Mouse (Mus musculus) hindbrain, embryonic 15.5 days (tissue): ENCODE data around the gene Hoxa5. TPM values are rescaled to one million over a fixed set of nuclear protein-coding genes. Genes with fewer than 3 reads are reported as not detected.

ENCODE experiments used
- ATAC-seq: fragments of 200-750 bp; cut with Nextera tagmentation; 2 replicates; pipeline ENCODE4 v1.8.0; 2017; ENCODE audit warnings: low read depth, moderate number of reproducible peaks, moderate TSS enrichment; ENCODE audit not compliant: low FRiP score
- H3K27ac ChIP-seq: fragments of 300-500 bp; sonication (generic); replicated peaks from 2 replicates; pipeline ENCODE4 v1.5.1; 2015; ENCODE audit warnings: mild to moderate bottlenecking, inconsistent platforms
- H3K27me3 ChIP-seq: fragments of 300-500 bp; sonication (generic); 2 replicates; pipeline ENCODE4 v1.6.1; 2015; ENCODE audit warnings: control low read depth, inconsistent platforms
- H3K36me3 ChIP-seq: fragments of 300-500 bp; sonication (generic); 2 replicates; pipeline ENCODE4 v1.6.1; 2015; ENCODE audit warnings: control low read depth, inconsistent platforms
- H3K4me1 ChIP-seq: fragments of 300-500 bp; sonication (generic); replicated peaks from 2 replicates; pipeline ENCODE4 v1.6.1; 2015; ENCODE audit warnings: control low read depth, inconsistent platforms
- H3K4me2 ChIP-seq: fragments of 300-500 bp; sonication (generic); 2 replicates; pipeline ENCODE4 v1.6.1; 2015; ENCODE audit warnings: moderate library complexity, mild to moderate bottlenecking, inconsistent platforms
- H3K4me3 ChIP-seq: fragments of 300-500 bp; sonication (generic); 2 replicates; pipeline ENCODE4 v1.5.1; 2015; ENCODE audit warnings: mild to moderate bottlenecking, inconsistent platforms
- H3K9ac ChIP-seq: fragments of 300-500 bp; sonication (generic); 2 replicates; pipeline ENCODE4 v1.6.1; 2015; ENCODE audit warnings: inconsistent platforms
- H3K9me3 ChIP-seq: fragments of 300-500 bp; sonication (generic); 2 replicates; pipeline ENCODE4 v1.6.1; 2016; ENCODE audit warnings: control low read depth, inconsistent platforms
- WGBS: fragments of 180-500 bp; shearing (Covaris S2); methylation state at CpG from one replicate; pipeline ENCODE4 v1.1.7; 2015; 5-methylcytosine and 5-hydroxymethylcytosine counted together
- polyA plus RNA-seq: library from polyadenylated mRNA; unstranded; fragments of >200 nt; fragmentation: Nextera tagmentation; extraction: Ambion mirVana; gene quantifications from 2 replicates; pipeline ENCODE4 v1.2.1, GENCODE M21; 2015

Hoxa5 gene
- polyA plus RNA-seq, 1 experiment from 2014 or later, result 115 TPM

- Histone ChIP-seq H3K4me1 (peaks cover 9% of the 10 kb centered on the region; the same call in 1 of the 2 replicates), H3K27ac (peak overlapping the region; percentile 77), H3K9me3 (no peaks in the 10 kb centered on the region), H3K4me3 (peak overlapping the region; percentile 46), H3K36me3 (no peaks in the 10 kb centered on the region), H3K4me2 (peak overlapping the region; percentile 53), H3K9ac (peak overlapping the region; percentile 26), H3K27me3 (peaks cover 67% of the 10 kb centered on the region)
- peak; percentile 81 for ATAC-seq
- 1% methylated on average over 45 of the region's 55 CpGs for WGBS
Measured at GRCm38 (mm10) chr6:52191860-52192550, 12.4 kb downstream of the Hoxa5 start.

- WGBS, result under 1% methylated on average over 67 of the region's 102 CpGs
- Histone ChIP-seq H3K9ac (peak within 1 kb of the TSS; percentile 61), H3K27ac (peak within 1 kb of the TSS; percentile 95), H3K27me3 (peaks cover 68% of the 10 kb centered on the region), H3K36me3 (no peaks in the 10 kb centered on the region), H3K4me3 (peak within 1 kb of the TSS; percentile 46), H3K4me2 (peak within 1 kb of the TSS; percentile 53), H3K9me3 (no peaks in the 10 kb centered on the region), H3K4me1 (peaks cover 10% of the 10 kb centered on the region)
- ATAC-seq, result peak; percentile 38; the same call in 1 of the 2 replicates
Measured at GRCm38 (mm10) chr6:52190906-52191810, 13.2 kb downstream of the Hoxa5 start, which contains the start of gene Hoxa4. TSS of gene Hoxa4 (minus strand) at chr6:52191753.

GRCm38 (mm10) chr6:52190410-52190809 lies 14.0 kb downstream of the Hoxa5 start:
- Histone ChIP-seq H3K4me1 (peaks cover 11% of the 10 kb centered on the region), H3K27me3 (peaks cover 69% of the 10 kb centered on the region), H3K4me2 (peak overlapping the region; percentile 53), H3K9me3 (no peaks in the 10 kb centered on the region), H3K27ac (peak overlapping the region; percentile 95), H3K9ac (peak overlapping the region; percentile 61), H3K4me3 (peak overlapping the region; percentile 46), H3K36me3 (no peaks in the 10 kb centered on the region)
- 3% methylated on average over 23 of the region's 23 CpGs for WGBS
- no peak for ATAC-seq

- peaks cover 71% of the 10 kb centered on the region for H3K27me3 ChIP-seq
- peak overlapping the region; percentile 95 for H3K27ac ChIP-seq
- WGBS, result 8% methylated on average over 8 of the region's 8 CpGs
Measured at GRCm38 (mm10) chr6:52189909-52190308, 14.5 kb downstream of the Hoxa5 start.

GRCm38 (mm10) chr6:52189172-52189591 lies 15.2 kb downstream of the Hoxa5 start:
- H3K27ac ChIP-seq, result peak overlapping the region; percentile 95
- peak overlapping the region; percentile 46 for H3K4me3 ChIP-seq
- no peak for ATAC-seq
- peak overlapping the region; percentile 61; the same call in 1 of the 2 replicates for H3K9ac ChIP-seq
- H3K9me3 ChIP-seq, result no peaks in the 10 kb centered on the region
- 11% methylated on average over 5 of the region's 5 CpGs for WGBS
- H3K4me1 ChIP-seq, result peaks cover 20% of the 10 kb centered on the region
- H3K36me3 ChIP-seq, result no peaks in the 10 kb centered on the region
- H3K4me2 ChIP-seq, result peak overlapping the region; percentile 53
- peaks cover 64% of the 10 kb centered on the region for H3K27me3 ChIP-seq

More at GRCm38 (mm10) chr6:52189909-52190308, 14.5 kb downstream of the Hoxa5 start:
- peaks cover 16% of the 10 kb centered on the region for H3K4me1 ChIP-seq
- peak overlapping the region; percentile 61 for H3K9ac ChIP-seq
- H3K4me2 ChIP-seq, result peak overlapping the region; percentile 53
- no peak for ATAC-seq
- H3K36me3 ChIP-seq, result no peaks in the 10 kb centered on the region
- no peaks in the 10 kb centered on the region for H3K9me3 ChIP-seq
- peak overlapping the region; percentile 46 for H3K4me3 ChIP-seq

GRCm38 (mm10) chr6:52186500-52186899 lies 17.9 kb downstream of the Hoxa5 start:
- Histone ChIP-seq H3K4me2 (peak overlapping the region; percentile 53; the same call in 1 of the 2 replicates), H3K36me3 (no peaks in the 10 kb centered on the region), H3K9me3 (no peaks in the 10 kb centered on the region), H3K4me3 (no peak overlapping the region), H3K9ac (no peak overlapping the region), H3K27ac (peak overlapping the region; percentile 95), H3K27me3 (peaks cover 66% of the 10 kb centered on the region), H3K4me1 (peaks cover 25% of the 10 kb centered on the region)
- no peak for ATAC-seq
- WGBS, result 29% methylated on average over 1 of the region's 1 CpGs

GRCm38 (mm10) chr6:52185834-52186233 lies 18.6 kb downstream of the Hoxa5 start:
- Histone ChIP-seq H3K36me3 (no peaks in the 10 kb centered on the region), H3K4me3 (no peak overlapping the region), H3K9ac (no peak overlapping the region), H3K4me2 (peak overlapping the region; percentile 97), H3K4me1 (peaks cover 20% of the 10 kb centered on the region), H3K27me3 (peaks cover 72% of the 10 kb centered on the region), H3K27ac (peak overlapping the region; percentile 95; the same call in 1 of the 2 replicates), H3K9me3 (no peaks in the 10 kb centered on the region)
- WGBS, result 17% methylated on average over 3 of the region's 3 CpGs
- ATAC-seq, result no peak

- Histone ChIP-seq H3K9me3 (no peaks in the 10 kb centered on the region), H3K9ac (0 out of 2 replicates have a peak overlapping the region, but pooled peaks have one; percentile 10), H3K4me3 (peak overlapping the region; percentile 9; the same call in 1 of the 2 replicates), H3K4me1 (peaks cover 20% of the 10 kb centered on the region), H3K36me3 (no peaks in the 10 kb centered on the region), H3K27ac (peak overlapping the region; percentile 92), H3K4me2 (peak overlapping the region; percentile 97), H3K27me3 (peaks cover 71% of the 10 kb centered on the region)
- ATAC-seq, result no peak
- 2% methylated on average over 19 of the region's 19 CpGs for WGBS
Measured at GRCm38 (mm10) chr6:52185222-52185621, 19.2 kb downstream of the Hoxa5 start.

GRCm38 (mm10) chr6:52184668-52185067 lies 19.7 kb downstream of the Hoxa5 start:
- Histone ChIP-seq H3K4me3 (peak overlapping the region; percentile 9; the same call in 1 of the 2 replicates), H3K9me3 (no peaks in the 10 kb centered on the region), H3K4me1 (peaks cover 20% of the 10 kb centered on the region), H3K9ac (0 out of 2 replicates have a peak overlapping the region, but pooled peaks have one; percentile 14), H3K36me3 (no peaks in the 10 kb centered on the region), H3K27me3 (peaks cover 68% of the 10 kb centered on the region), H3K27ac (peak overlapping the region; percentile 92), H3K4me2 (peak overlapping the region; percentile 97)
- no peak for ATAC-seq
- 6% methylated on average over 6 of the region's 6 CpGs for WGBS

- Histone ChIP-seq H3K27ac (peak overlapping the region; percentile 92), H3K9ac (peak overlapping the region; percentile 30), H3K27me3 (peaks cover 66% of the 10 kb centered on the region), H3K36me3 (no peaks in the 10 kb centered on the region), H3K4me3 (peak overlapping the region; percentile 15), H3K4me2 (peak overlapping the region; percentile 97), H3K9me3 (no peaks in the 10 kb centered on the region), H3K4me1 (peaks cover 20% of the 10 kb centered on the region)
- 13% methylated on average over 10 of the region's 10 CpGs for WGBS
- no peak for ATAC-seq
Measured at GRCm38 (mm10) chr6:52183311-52184080, 20.9 kb downstream of the Hoxa5 start.

- H3K27ac ChIP-seq, result peak overlapping the region; percentile 92
- H3K36me3 ChIP-seq, result no peaks in the 10 kb centered on the region
- H3K4me1 ChIP-seq, result peaks cover 20% of the 10 kb centered on the region
- peak overlapping the region; percentile 15; the same call in 1 of the 2 replicates for H3K4me3 ChIP-seq
- peak overlapping the region; percentile 97 for H3K4me2 ChIP-seq
- H3K9me3 ChIP-seq, result no peaks in the 10 kb centered on the region
- 14% methylated on average over 1 of the region's 1 CpGs for WGBS
- peaks cover 61% of the 10 kb centered on the region for H3K27me3 ChIP-seq
- peak overlapping the region; percentile 30 for H3K9ac ChIP-seq
- ATAC-seq, result no peak
Measured at GRCm38 (mm10) chr6:52182793-52183192, 21.6 kb downstream of the Hoxa5 start.
